Mouse (Mus musculus) spleen, adult 2 months (tissue): ENCODE measurements around the gene Hist1h2br. TPM values are rescaled to one million over a fixed set of nuclear protein-coding genes. Genes with fewer than 3 reads are reported as not detected.
"Not testable (repeated sequence)": the region's sequence is repeated elsewhere in the genome, so short reads cannot be mapped to it uniquely, and the experiment has no call there.

Experiments
- DNase-seq, 2 experiments: peaks; one replicate each; pipeline versions ENCODE4 v3.0.0 to v3.0.0-alpha.2; 2012 to 2021; ENCODE audit warnings: low spot score in 2 of 2, low read depth in 1 of 2
- H3K27ac ChIP-seq: fragments of 200-500 bp; 2 replicates; pipeline ENCODE4 v1.5.1; 2012; ENCODE audit warnings: low read length, inconsistent platforms; ENCODE audit not compliant: insufficient read depth
- H3K27me3 ChIP-seq: fragments of 200-500 bp; 2 replicates; pipeline ENCODE4 v1.6.1; 2012; ENCODE audit warnings: mild to moderate bottlenecking, moderate library complexity, low read length, inconsistent platforms; ENCODE audit not compliant: control insufficient read depth, insufficient read depth
- H3K36me3 ChIP-seq: fragments of 200-500 bp; 2 replicates; pipeline ENCODE4 v1.6.1; 2012; ENCODE audit warnings: mild to moderate bottlenecking, low read length, inconsistent platforms; ENCODE audit not compliant: control insufficient read depth, insufficient read depth
- H3K4me1 ChIP-seq: fragments of 200-500 bp; 2 replicates; pipeline ENCODE4 v1.6.1; 2011; ENCODE audit warnings: inconsistent platforms; ENCODE audit not compliant: control insufficient read depth, insufficient read depth, insufficient read length
- H3K4me3 ChIP-seq: fragments of 200-500 bp; 2 replicates; pipeline ENCODE4 v1.5.1; 2011; ENCODE audit warnings: mild to moderate bottlenecking, inconsistent platforms; ENCODE audit not compliant: insufficient read depth, insufficient read length; ENCODE audit errors: extremely low read depth
- CTCF ChIP-seq: fragments of 200-500 bp; IDR thresholded peaks from 2 replicates; pipeline ENCODE4 v1.5.1; 2011; ENCODE audit warnings: mild to moderate bottlenecking, inconsistent platforms; ENCODE audit not compliant: insufficient read depth, insufficient read length, insufficient replicate concordance; ENCODE audit errors: extremely low read depth
- POLR2A ChIP-seq: fragments of 200-500 bp; IDR thresholded peaks from 2 replicates; pipeline ENCODE4 v1.6.1; 2011; ENCODE audit warnings: low read depth, low read length, inconsistent platforms
- WGBS: fragments of 180-500 bp; shearing (Covaris S2); methylation state at CpG from one replicate; pipeline ENCODE4 v1.1.7; 2018; 5-methylcytosine and 5-hydroxymethylcytosine counted together
- polyA plus RNA-seq: library from polyadenylated mRNA; depleted of rRNA; stranded (reverse); fragments of >200 nt; gene quantifications from 2 replicates; pipeline ENCODE4 v1.2.3, GENCODE M21; 2012

Gene Hist1h2br
- polyA plus RNA-seq, 1 experiment: 28.5 TPM

DNA sequence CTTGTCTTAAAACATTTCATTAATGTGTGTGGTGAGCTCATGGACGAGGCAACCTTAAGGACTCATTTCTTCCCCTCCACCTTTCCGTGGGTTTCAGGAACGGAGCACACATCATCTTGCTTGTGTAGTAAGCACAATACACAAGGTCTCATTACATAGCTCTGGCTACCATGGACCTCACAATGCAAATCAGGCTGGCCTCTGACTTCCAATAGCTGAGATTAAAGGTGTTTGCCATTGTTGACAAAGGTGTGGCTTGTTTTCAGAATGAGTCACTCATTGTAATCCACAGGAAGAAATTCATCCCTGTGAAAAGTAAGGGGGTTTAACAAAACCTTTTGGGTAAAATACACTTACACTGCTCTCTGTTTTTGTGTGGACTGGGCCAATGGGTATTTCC lies 5.0 kb upstream of the Hist1h2br start:
- TF ChIP-seq CTCF (no peak), POLR2A (no peak)
- WGBS: 91% methylated on average over 3 of the region's 3 CpGs

DNA sequence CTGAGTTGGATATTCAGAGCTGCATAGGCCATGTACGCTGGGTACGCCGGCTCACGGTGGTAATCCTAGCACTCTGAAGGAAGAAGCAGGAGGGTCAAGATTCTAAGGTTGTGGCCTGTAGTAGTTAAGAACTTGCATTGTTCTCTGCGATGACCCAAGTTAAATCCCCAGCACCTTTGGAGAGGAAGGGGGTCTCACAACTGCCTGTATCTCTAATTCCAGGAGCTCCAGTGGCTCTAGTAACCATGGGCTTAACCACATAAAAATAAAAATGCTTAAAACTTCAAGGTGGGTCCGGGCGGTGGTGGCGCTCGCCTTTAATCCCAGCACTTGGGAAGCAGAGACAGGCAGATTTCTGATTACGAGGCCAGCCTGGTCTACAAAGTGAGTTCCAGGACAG lies 3.2 kb upstream of the Hist1h2br start:
- WGBS: 96% methylated on average over 10 of the region's 10 CpGs
- H3K27ac ChIP-seq: no peak overlapping the region
- no peaks in the 10 kb centered on the region for H3K4me1 ChIP-seq
- H3K36me3 ChIP-seq: no peaks in the 10 kb centered on the region
- TF ChIP-seq CTCF (no peak), POLR2A (no peak)
- no peak overlapping the region for H3K4me3 ChIP-seq
- no peaks in the 10 kb centered on the region for H3K27me3 ChIP-seq
- no peak for DNase-seq

More for the DNA sequence above, 5.0 kb upstream of the Hist1h2br start:
- no peak for DNase-seq
- H3K4me3 ChIP-seq: no peak overlapping the region
- H3K36me3 ChIP-seq: no peaks in the 10 kb centered on the region
- H3K27ac ChIP-seq: no peak overlapping the region
- no peaks in the 10 kb centered on the region for H3K4me1 ChIP-seq
- no peaks in the 10 kb centered on the region for H3K27me3 ChIP-seq

DNA sequence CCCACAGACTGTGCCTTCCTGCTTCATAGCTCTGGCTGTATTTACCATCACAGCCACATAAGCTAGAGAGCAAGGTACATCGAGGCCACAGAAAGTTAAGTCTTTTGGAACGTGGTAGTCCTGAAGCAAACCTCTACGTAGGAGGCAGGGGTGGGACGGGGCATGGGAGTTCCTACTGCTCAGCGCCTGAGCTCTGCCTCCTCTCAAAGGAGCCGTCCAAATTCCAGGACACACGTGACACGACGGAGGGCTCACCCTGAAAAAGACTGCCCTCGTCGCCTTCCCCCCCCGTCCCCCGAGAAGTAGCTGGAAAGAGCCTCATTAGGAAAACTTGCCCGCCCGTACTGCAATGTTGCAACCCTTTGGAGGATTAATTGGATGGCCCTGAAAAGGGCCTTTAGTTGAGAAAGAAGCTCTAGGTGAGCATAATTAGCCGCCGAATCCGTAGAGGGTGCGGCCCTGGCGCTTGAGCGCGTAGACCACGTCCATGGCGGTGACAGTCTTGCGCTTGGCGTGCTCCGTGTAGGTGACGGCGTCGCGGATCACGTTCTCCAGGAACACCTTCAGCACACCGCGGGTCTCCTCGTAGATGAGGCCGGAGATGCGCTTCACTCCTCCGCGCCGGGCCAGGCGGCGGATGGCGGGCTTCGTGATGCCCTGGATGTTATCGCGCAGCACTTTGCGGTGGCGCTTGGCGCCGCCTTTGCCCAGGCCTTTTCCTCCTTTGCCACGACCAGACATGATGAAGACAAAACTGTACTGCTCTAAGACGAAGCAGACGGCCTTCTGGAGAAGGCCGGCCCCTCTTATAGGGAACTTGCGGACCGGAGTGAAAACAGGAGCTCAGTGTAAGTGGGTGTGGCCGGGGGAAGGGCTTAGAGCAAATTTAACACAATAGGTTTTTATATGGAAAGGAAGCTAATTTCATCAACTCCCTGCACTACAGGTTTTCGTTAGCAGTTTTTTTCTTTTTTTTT lies 1.8 kb upstream of the Hist1h2br start, which contains the start of gene Hist1h4n:
Gene Hist1h4n (minus strand): TSS at position 779 of the 977 bp plus-strand sequence.
- peak in 1 of 2 experiments; percentile 31 for DNase-seq
- not testable (repeated sequence) for H3K36me3 ChIP-seq, H3K4me3 ChIP-seq, H3K27me3 ChIP-seq, H3K4me1 ChIP-seq
- 0 out of 2 replicates have a peak within 1 kb of the TSS, but pooled peaks have one; percentile 9 for H3K27ac ChIP-seq
- WGBS: under 1% methylated on average over 28 of the region's 58 CpGs

DNA sequence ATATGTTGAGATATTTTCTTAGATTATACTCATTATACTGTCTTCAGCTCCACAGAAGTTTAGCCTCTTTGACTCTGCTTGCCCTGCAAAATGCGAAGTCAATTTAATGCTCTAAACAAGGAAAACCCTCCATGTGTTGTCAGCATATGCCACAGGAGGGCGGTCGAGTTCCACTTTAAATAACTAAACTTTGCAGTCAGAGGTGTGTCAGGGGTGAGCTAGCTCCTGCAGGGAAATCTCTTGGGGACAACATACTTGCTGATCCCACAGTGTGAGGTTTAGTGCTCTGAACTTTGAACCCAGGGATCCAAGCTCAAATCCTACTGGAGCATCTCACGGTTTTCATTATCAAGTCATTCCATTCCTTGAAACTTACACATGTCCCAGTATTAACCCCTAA lies 7.0 kb downstream of the Hist1h2br start:
- H3K4me3 ChIP-seq, H3K27ac ChIP-seq, H3K36me3 ChIP-seq, DNase-seq, H3K27me3 ChIP-seq, H3K4me1 ChIP-seq: not testable (repeated sequence)
- WGBS: no CpG with 5 or more reads among the region's 4 CpGs

DNA sequence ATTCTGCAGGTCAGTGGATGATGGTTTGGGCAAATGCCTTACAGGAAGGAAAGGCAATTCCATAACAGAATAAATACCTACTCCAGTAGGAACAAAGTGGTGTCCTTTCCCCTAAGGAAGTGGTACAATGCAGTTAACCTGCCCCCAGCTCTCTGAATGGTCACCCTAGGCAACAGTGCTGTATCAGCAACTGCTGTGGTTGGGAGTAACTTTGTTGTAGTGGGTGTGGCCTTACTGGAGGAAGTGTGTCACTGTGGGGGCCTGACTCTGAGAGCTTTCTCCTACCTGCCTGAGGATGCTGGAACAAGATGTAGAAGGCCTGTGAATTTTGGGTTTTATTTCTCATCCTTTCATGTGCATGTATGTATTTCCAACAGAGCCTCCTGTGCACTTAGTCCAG lies 12.8 kb downstream of the Hist1h2br start:
- H3K27ac ChIP-seq, DNase-seq, H3K27me3 ChIP-seq, H3K4me1 ChIP-seq, H3K4me3 ChIP-seq, H3K36me3 ChIP-seq: not testable (repeated sequence)

DNA sequence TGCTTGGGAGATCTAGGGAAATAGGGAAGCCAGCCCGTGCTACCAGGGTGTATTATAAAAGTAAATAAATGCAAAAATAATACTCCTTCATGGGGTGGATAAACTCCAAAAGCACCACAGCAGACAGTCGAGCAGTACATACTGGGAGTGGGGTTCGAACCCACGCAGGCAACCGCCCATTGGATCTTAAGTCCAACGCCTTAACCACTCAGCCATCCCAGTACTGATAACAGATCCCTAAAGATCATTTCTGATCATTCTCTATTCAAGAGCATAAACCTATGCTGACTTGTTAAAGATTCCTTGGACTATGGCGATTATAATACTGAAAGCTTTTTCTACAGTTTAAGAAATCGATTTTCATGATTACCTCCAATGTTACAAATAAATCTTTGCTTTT lies 14.3 kb downstream of the Hist1h2br start:
- no peak for DNase-seq
- H3K4me3 ChIP-seq: no peak overlapping the region
- 87% methylated on average over 8 of the region's 8 CpGs for WGBS
- no peak overlapping the region for H3K27ac ChIP-seq
- TF ChIP-seq POLR2A (no peak), CTCF (no peak)
- peaks cover 4% of the 10 kb centered on the region for H3K4me1 ChIP-seq
- H3K36me3 ChIP-seq: no peaks in the 10 kb centered on the region
- no peaks in the 10 kb centered on the region for H3K27me3 ChIP-seq

DNA sequence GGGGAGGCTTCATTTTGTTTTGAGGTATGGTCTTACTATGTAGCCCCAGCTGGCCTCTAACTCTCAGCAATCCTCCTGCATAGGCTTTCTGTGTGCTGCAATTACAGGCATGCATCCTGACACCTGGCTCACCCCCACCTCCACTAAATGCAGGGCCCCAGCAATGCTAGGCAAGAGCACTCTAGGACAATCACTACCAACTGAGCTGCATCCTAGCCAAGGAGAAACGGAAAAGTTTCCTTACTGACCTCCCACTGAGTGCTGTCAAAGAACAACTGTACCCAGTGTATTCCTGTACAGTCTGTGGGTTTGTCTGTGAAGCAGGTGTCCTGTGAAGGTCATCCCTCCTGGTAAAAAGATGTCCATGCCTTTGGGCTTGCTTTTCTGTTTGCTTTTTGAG lies 17.2 kb downstream of the Hist1h2br start:
- not testable (repeated sequence) for H3K4me3 ChIP-seq, H3K27ac ChIP-seq, H3K27me3 ChIP-seq, H3K36me3 ChIP-seq, DNase-seq, H3K4me1 ChIP-seq
- 88% methylated on average over 1 of the region's 1 CpGs for WGBS
